Mouse (Mus musculus) left cerebral cortex, postnatal 36 days (tissue): ENCODE results near the gene Hexdc. TPM values are rescaled to one million over a fixed set of nuclear protein-coding genes. Genes with fewer than 3 reads are reported as not detected.

Experiments used
- DNase-seq, 2 experiments: peaks; one replicate each; pipeline ENCODE4 v3.0.0; 2021 to 2022; ENCODE audit warnings: low spot score in 2 of 2, mixed read lengths in 1 of 2
- intact Hi-C: fragments of 180-260 bp; cut with DNase I; formaldehyde crosslinking; loops from one replicate; pipeline ENCODE4 v1.15.1; 2025
- total RNA-seq, 2 experiments: library from RNA; stranded (reverse); gene quantifications; 2 replicates each; pipeline ENCODE4 v1.2.3; 2021

Hexdc gene
- 10 to 100 TPM; 24.5 to 28.6 TPM for total RNA-seq

DNA sequence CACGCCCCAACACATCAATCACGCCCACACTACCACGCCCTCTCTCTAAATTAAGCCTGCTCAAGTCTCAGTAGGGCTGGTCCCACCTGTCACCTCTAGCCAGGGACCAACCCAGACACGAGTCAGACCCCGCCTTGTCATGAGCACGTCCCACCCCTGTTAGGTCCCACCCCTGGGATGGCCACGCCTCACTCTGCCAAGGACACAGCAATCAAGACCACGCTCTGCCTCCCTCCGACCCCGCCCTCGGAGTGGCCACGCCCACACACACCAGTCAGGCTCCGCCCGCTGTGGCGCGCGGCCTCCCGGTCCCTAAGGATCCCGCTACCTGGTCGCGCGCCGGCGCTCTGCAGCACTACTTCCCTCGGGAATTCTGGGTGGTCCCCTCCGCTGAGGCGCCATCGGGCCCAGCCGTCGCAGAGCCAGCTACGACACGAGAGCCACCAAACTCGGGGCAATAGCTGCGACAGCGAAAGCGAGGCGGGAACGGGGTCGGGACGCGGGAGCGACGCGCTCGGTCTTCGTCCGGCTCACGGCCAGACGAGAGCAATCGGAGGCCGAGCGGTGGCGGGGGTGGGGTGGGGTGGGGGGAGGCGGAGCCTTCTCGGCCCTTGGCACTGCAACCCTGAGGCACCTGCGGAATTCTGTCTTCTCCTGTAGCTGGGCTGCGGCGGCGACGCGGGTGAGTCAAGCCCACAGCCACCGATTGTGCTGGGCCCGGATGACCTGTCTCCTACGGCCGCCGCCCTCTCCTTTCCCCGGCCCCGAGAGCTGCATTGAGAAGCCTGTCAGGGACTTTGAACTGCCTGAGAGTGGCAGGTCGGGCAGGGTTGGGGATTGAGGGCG is at the start of gene Hexdc, which contains the start of gene Ogfod3:
Gene Hexdc, plus strand, starts transcription at position 273 of the 846 bp plus-strand sequence.
Gene Ogfod3, minus strand, starts transcription at position 551 of the 846 bp plus-strand sequence.
- peak; percentile 90 to 92 for DNase-seq
- intact Hi-C loops = loop anchor here (5.0 kb wide), 1 partner anchor 187 kb away; no protein-coding TSS in a partner anchor

DNA sequence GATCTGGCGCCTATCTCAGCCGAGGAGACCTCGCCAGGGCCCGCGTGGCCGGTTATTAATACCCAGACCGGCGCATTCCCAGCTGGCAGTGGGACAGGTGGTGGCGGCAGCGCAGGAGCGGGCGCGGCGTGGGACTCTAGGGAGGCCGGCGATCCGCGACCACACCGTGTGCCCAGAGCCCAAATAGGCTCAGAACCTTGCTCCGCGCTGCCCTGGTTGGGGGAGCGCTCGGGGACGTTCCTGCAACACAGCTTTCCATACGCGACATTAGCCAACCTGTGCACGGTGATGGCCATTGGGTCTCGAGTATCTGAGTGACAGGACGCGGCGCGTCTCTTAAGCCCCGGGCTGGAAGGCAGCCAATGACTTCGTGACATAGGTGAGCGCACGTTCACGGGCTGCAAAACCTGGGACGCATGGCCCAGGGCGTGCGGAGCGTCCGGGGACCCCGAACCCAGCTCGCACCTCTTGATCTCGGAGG is 47.8 kb upstream of the Hexdc start:
- intact Hi-C loops = no loop called here
- DNase-seq = no peak

GRCm38 (mm10) chr11:121159971-121160370 is 44.3 kb upstream of the Hexdc start, which contains the start of gene Uts2r:
Gene Uts2r, plus strand, starts transcription at chr11:121160271.
- DNase-seq = no peak
- intact Hi-C loops = no loop called here

GRCm38 (mm10) chr11:121160636-121161346 is 43.4 kb upstream of the Hexdc start:
- DNase-seq = no peak
- intact Hi-C loops = no loop called here

- no peak for DNase-seq
- intact Hi-C loops = no loop called here
Observed at GRCm38 (mm10) chr11:121163751-121164150, 40.5 kb upstream of the Hexdc start.

DNA sequence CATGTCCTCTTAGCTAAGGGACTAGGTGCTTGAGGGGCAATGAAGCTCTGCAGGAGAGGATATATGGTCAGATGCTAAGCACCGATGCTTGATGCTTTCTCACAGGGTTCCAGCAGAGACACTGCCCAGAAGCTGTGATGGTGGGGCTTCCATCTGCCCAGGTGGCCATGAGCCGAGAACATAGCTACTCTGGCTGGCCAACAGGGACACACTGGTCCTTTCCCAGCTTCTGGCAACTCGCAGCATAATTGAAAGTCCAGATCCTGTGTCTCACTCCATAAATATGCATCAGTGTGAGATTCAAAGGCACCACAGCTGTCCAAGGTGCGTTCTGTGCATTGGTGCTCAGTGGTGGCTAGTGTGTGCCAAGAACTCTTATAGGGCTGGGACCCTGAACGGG is 31.0 kb upstream of the Hexdc start:
- DNase-seq = no peak

DNA sequence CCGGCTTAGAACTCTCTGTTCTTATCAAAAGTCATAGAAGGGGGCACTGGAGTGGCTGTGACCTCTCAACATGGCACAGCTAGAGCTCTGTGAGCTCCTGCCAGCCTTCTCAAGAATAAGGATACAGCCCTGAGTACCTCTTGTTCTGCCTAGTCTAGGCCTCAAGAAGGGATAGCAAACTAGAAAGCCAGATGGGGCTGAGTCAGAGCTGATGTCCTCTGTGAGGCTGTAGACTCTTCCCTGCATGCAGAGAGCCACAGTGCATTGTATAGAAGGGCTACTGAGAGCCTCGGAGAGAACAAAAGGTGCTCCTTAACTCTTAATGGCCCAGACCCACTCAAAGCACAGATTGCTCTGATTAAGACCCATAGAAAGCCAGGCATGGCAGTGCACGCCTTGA is 30.0 kb upstream of the Hexdc start:
- DNase-seq = no peak
- intact Hi-C loops = no loop called here

More for the DNA sequence above, 31.0 kb upstream of the Hexdc start:
- intact Hi-C loops = no loop called here

DNA sequence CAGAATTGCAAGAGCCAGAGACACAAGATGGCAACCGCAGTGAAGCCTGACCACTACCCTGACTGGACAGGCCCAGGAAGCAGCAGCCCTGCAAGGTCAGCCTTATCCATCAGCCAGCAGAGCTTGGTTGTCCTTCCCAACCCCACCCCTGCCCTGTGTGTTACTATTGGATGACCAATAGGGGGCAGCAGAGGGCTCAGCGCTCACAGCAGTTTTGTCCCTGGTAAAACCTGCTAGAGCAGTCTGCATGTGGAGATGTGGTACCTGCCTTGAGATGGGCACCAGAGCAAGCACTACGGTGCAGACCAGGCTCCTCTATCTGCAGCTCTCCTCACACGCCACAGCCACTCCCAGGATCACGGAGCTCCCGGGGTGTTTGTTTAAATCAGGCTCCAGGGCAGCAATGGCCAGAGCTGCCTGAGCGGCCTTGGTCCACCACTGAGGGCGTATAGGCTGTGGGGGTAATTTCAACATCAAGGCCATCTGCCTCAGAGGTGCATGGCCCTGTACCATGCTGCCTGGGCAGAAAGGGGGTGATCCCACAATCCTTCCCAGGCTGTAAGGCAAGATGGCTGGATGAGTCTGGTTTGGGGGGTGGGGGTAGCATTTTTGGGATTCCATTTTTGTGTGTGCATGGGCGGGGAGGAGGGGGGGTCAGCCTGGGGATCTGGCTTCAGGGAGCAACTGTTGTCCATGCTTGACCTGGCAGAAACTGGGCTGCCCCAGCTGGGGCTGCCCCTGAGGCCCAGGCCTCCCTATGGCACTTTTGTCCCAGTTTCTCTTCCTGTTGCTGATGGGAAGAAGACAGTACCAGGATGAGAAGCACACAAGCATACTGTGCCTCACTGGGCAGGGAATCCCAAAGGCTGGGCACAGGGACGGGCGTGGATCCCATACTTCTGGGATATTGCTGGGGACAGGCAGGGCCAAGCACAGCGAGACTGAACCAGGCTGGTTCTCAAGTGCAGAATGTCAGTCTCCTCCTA is 27.7 kb upstream of the Hexdc start:
- no peak for DNase-seq
- intact Hi-C loops = no loop called here

GRCm38 (mm10) chr11:121189681-121190080 is 14.6 kb upstream of the Hexdc start:
- DNase-seq = no peak
- intact Hi-C loops = no loop called here

DNA sequence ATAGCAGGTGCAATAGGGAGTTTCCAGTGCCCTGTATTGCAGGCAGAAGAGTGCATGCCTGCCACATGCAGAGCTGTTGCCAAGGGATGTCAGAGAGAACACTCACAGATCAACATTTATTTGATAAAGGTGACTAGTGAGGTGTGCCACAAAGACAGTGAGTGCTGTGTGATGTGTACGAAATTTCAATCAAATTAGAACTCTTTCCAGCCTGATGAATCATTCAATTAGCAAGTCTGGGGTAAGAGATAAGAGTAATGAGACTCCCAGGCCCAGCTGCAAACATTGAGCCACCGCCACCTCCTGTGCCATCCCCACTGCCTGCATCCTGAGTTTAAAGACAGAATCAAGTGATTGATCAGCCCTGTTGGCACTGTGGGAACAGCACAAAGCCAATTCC is 11.5 kb upstream of the Hexdc start:
- DNase-seq = no peak
- intact Hi-C loops = no loop called here

DNA sequence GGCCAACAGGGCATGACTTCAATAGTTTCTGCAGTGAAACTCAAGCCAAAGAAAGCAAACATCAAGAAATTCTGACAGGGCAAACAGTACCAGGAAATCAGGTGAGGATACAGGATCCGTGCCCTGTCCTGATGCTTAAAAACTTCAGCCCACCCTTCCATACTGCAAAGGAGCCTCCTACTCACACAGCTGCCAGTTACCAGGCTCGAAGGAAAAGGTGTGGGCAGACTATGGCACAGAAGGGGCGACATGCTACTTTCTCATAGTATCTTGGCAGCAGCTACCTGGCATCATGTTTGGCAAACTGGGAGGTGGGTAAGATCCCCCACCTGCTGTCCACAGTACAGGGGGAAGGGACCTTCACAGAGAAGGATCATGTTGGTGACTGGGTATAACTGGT is 10.8 kb upstream of the Hexdc start:
- intact Hi-C loops = no loop called here
- DNase-seq = peak in 1 of 2 experiments; percentile 18

DNA sequence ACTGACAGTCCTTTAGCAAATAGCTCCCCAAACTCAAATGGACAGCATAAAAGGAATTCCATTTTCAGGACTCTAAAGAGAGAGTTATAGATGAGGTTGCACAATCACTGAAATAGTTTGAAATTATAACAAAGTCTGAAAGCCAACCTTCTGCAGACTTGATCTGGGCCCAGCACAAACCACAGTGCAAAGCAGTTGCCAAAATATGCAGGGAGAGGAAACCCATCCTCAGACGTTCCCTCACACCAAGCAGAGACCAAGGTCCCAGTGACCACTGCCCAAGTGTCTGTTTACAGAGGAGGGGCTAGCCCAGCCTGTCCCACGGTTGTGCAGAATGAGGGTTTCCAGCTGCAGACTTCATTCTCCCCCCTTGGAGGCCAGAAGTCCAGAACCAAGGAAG is 5.6 kb upstream of the Hexdc start:
- intact Hi-C loops = no loop called here
- no peak for DNase-seq

DNA sequence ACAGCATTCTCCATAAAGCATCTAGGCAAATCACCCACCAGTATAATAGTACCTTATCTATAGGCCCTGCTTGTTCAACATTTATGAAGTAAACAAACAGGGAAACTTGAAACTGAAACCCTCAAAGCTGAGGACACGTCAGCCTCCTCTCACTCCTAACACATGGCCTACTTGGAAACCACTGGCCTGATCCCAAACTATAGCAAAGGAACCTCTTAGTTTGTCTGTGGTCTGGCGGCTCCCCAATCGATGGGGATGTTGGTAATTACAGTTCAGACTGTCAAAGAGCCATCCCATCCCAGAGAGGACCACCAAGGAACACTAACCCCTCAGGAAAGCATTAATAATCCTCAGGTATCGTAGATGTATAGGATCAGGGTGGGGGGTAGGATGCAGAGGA is 4.4 kb upstream of the Hexdc start:
- intact Hi-C loops = loop anchor here (5.0 kb wide), 1 partner anchor 183 kb away; no protein-coding TSS in a partner anchor
- no peak for DNase-seq

DNA sequence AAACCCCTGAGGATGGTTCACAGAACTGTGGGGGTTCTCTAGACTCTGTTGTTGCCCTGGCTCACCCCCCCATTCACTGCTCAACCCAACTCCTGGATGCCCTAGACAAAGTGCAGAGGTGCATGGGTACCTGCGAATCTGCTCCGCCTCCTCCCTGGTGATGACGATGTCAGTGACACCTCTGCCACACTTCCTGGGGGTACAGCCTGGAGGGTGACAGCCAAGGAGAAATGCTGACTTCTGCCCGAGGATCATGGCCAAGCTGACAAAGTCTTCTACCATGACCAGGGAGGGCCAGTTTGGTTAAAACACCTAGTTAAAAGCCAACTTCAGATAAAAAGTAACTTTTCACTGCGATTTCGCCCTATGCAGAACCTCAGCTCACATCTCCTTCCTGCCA is 3.5 kb upstream of the Hexdc start:
- intact Hi-C loops = loop anchor here (5.0 kb wide), 1 partner anchor 183 kb away; no protein-coding TSS in a partner anchor
- DNase-seq = no peak

DNA sequence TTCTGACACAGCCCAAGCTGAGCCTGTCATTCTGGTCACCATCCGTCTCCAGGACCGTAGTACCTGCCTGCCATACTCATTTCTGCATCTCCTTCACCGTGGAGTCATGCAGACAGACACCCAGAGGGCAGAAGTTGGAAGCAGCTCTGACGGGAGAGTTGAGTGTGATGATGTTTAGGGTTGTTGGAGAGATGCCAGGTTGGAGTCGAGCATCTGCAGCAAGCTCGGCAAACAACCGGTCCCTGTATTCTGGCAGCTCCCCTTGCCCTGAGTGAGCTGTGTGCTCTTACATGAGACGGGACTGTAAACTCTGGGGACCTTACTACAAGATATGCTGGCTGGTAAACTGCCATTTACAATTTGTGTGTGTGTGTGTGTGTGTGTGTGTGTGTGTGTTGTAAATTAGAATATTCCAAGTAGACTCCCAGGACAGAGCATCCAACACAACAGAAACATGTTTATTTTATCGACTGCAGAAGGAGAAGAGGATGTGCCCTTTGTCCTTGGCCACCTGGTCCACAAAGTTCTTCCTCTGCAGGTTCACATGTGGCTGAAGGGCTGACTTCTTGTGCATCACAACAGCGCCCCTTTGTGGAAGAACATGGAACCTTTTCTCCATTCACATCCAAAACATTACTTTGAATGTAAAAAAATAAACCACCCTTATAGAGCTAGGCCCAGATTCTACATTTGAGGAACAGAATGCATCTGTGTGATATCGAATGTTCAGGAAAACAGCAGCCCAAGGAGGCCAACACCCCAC is 2.6 kb upstream of the Hexdc start:
- peak in 1 of 2 experiments; percentile 33 for DNase-seq
- intact Hi-C loops = loop anchor here (5.0 kb wide), 1 partner anchor 184 kb away; no protein-coding TSS in a partner anchor

DNA sequence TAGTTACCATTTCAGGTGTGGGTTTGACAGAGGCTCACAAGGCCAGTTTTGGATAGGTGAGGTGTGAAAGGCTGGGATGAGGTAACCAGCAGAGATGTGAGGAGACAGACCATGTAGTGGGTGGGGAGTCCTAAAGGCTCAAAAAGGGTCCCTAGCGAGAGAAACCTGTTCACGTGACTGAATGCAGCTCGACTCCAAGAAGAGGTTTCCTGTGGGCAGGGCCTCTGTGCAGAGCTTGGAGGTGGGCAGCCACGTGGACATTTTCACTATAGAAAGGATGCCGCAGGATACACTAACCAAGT is 423 bp upstream of the Hexdc start:
- intact Hi-C loops = loop anchor here (5.0 kb wide), 1 partner anchor 187 kb away; no protein-coding TSS in a partner anchor
- no peak for DNase-seq

- intact Hi-C loops = no loop called here
- no peak for DNase-seq
Observed at GRCm38 (mm10) chr11:121216831-121217230, 12.6 kb downstream of the Hexdc start.

GRCm38 (mm10) chr11:121219776-121220175 is 15.5 kb downstream of the Hexdc start:
- intact Hi-C loops = no loop called here
- no peak for DNase-seq

DNA sequence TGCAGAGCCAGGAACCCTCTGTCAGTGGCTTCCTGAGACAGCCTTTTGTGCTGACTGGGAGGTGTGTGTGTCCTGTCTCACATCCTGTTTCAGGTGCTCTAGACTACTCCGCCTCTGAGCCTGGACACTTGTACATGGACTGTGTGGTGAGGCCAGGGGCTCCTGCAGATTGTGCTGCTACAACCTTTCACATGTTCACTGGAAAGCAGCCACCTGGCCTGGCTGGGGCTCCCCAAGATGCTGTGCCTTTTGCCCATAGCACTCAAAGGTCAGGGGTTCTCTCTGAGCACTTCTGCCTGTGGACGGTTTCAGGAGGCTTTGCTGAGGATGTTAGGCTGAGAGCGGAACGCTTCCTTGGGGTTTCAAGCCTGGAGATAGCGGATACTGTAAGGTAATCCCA is 16.5 kb downstream of the Hexdc start:
- DNase-seq = no peak
- intact Hi-C loops = no loop called here
